Mouse (Mus musculus): ENCODE results near the gene Zfp523. TPM values are rescaled to one million over a fixed set of nuclear protein-coding genes. Genes with fewer than 3 reads are reported as not detected.

Gene Zfp523
- polyA plus RNA-seq (2012; ENCODE audit: low replicate concordance), result 12.8 and 19.7 TPM in 2 replicates

GRCm38 (mm10) chr17:28176775-28177539, at the start of gene Zfp523:
TSS of gene Zfp523 (plus strand) at chr17:28177129.

GRCm38 (mm10) chr17:28141771-28142699, 34.9 kb upstream of the Zfp523 start, which contains the start of gene Scube3:
TSS of gene Scube3 (plus strand) at chr17:28142141.

GRCm38 (mm10) chr17:28207591-28208313, 30.8 kb downstream of the Zfp523 start, which contains the start of gene Def6:
TSS of gene Def6 (plus strand) at chr17:28207778.

GRCm38 (mm10) chr17:28232475-28233060, 55.6 kb downstream of the Zfp523 start, which contains the start of gene Ppard:
TSS of gene Ppard (plus strand) at chr17:28232700.

Other genes starting within 250 kb of the Zfp523 start
- 0.16 TPM in 1 of 2 replicates, not detected in the other for gene Tcp11, start 96.5 kb upstream of the Zfp523 start, polyA plus RNA-seq (2012; ENCODE audit: low replicate concordance)
- 0.07 and 0.09 TPM in 2 replicates for gene Scube3, start 35.0 kb upstream of the Zfp523 start, polyA plus RNA-seq (2012; ENCODE audit: low replicate concordance)
- 80.6 and 158 TPM in 2 replicates for gene Def6, start 30.6 kb downstream of the Zfp523 start, polyA plus RNA-seq (2012; ENCODE audit: low replicate concordance)
- gene Ppard, start 55.6 kb downstream of the Zfp523 start, polyA plus RNA-seq (2012; ENCODE audit: low replicate concordance), result 99.7 and 111 TPM in 2 replicates
- 66.9 and 83.3 TPM in 2 replicates for gene Fance, start 136.4 kb downstream of the Zfp523 start, polyA plus RNA-seq (2012; ENCODE audit: low replicate concordance)
- 2,107 and 3,547 TPM in 2 replicates for gene Rpl10a, start 151.3 kb downstream of the Zfp523 start, polyA plus RNA-seq (2012; ENCODE audit: low replicate concordance)
- 0.84 and 1.9 TPM in 2 replicates for gene Tead3, start 173.7 kb downstream of the Zfp523 start, polyA plus RNA-seq (2012; ENCODE audit: low replicate concordance)
- not detected in 2 replicates for gene Tulp1, start 188.1 kb downstream of the Zfp523 start, polyA plus RNA-seq (2012; ENCODE audit: low replicate concordance)